Mouse (Mus musculus) megakaryocyte, embryonic 14.5 days (primary cell): ENCODE data around the gene Gm10134. TPM values are rescaled to one million over a fixed set of nuclear protein-coding genes. Genes with fewer than 3 reads are reported as not detected.
A peak's percentile ranks its signal among the peaks of the same experiment; 100 is the strongest.
"Not testable (repeated sequence)": the region's sequence is repeated elsewhere in the genome, so short reads cannot be mapped to it uniquely, and the experiment has no call there.

Experiments
- H3K27me3 ChIP-seq: replicated peaks from 2 replicates; pipeline ENCODE3; 2012; ENCODE audit warnings: inconsistent platforms
- H3K36me3 ChIP-seq: replicated peaks from 2 replicates; pipeline ENCODE3; 2012; ENCODE audit warnings: low read length, inconsistent platforms, mixed read lengths
- H3K4me1 ChIP-seq: 2 replicates; pipeline ENCODE4 v1.6.1; 2012; ENCODE audit warnings: inconsistent platforms
- H3K4me3 ChIP-seq: replicated peaks from 2 replicates; pipeline ENCODE3; 2012; ENCODE audit warnings: moderate library complexity, mild to moderate bottlenecking, inconsistent platforms
- H3K9me3 ChIP-seq: 2 replicates; pipeline ENCODE4 v1.6.1; 2012; ENCODE audit warnings: inconsistent platforms
- FLI1 ChIP-seq: IDR thresholded peaks from 2 replicates; pipeline ENCODE4 v1.6.1; 2012; ENCODE audit warnings: low read length, inconsistent platforms, mixed read lengths
- GATA1 ChIP-seq: IDR thresholded peaks from 3 replicates; pipeline ENCODE4 v1.6.1; 2012; ENCODE audit warnings: mixed read lengths, low read length, inconsistent platforms, borderline replicate concordance
- polyA plus RNA-seq: library from polyadenylated mRNA; stranded (reverse); fragments of >175 nt; gene quantifications from 2 replicates; pipeline ENCODE4 v1.2.3, GENCODE M21; 2012; ENCODE audit warnings: low replicate concordance; ENCODE audit not compliant: insufficient read depth

The Gm10134 gene
- polyA plus RNA-seq, 1 experiment = not detected

- H3K4me3 ChIP-seq = no peak overlapping the region
- H3K4me1 ChIP-seq = no peaks in the 10 kb centered on the region
- TF ChIP-seq FLI1 = no peak
- no peak for TF ChIP-seq GATA1
- H3K9me3 ChIP-seq = no peaks in the 10 kb centered on the region
- H3K27me3 ChIP-seq = peaks cover 59% of the 10 kb centered on the region
- no peaks in the 10 kb centered on the region for H3K36me3 ChIP-seq
These were observed 1.2 kb upstream of the Gm10134 start for GRCm38 (mm10) chr2:28504676-28505075.

- H3K36me3 ChIP-seq = no peaks in the 10 kb centered on the region
- H3K4me3 ChIP-seq = no peak overlapping the region
- H3K27me3 ChIP-seq = peaks cover 70% of the 10 kb centered on the region
- no peaks in the 10 kb centered on the region for H3K9me3 ChIP-seq
- no peaks in the 10 kb centered on the region for H3K4me1 ChIP-seq
- TF ChIP-seq GATA1 = no peak
- no peak for TF ChIP-seq FLI1
These were observed 396 bp downstream of the Gm10134 start for GRCm38 (mm10) chr2:28506291-28506690.

GRCm38 (mm10) chr2:28511600-28511999, 5.7 kb downstream of the Gm10134 start:
- H3K36me3 ChIP-seq, H3K4me3 ChIP-seq, H3K9me3 ChIP-seq: not testable (repeated sequence)
- peaks cover 75% of the 10 kb centered on the region for H3K27me3 ChIP-seq
- peaks cover 29% of the 10 kb centered on the region for H3K4me1 ChIP-seq

- Histone ChIP-seq H3K4me1 (peaks cover 42% of the 10 kb centered on the region), H3K4me3 (peak within 1 kb of the TSS; percentile 92), H3K27me3 (peaks cover 67% of the 10 kb centered on the region), H3K36me3 (no peaks in the 10 kb centered on the region), H3K9me3 (no peaks in the 10 kb centered on the region)
- TF ChIP-seq FLI1 (no peak), GATA1 (no peak)
These were observed 7.0 kb downstream of the Gm10134 start, which contains the start of gene Ralgds for GRCm38 (mm10) chr2:28512798-28513401. Ralgds (plus strand) TSS chr2:28513125.

- Histone ChIP-seq H3K4me3 (peak overlapping the region; percentile 92), H3K9me3 (no peaks in the 10 kb centered on the region), H3K4me1 (peaks cover 47% of the 10 kb centered on the region), H3K27me3 (peaks cover 68% of the 10 kb centered on the region), H3K36me3 (no peaks in the 10 kb centered on the region)
- TF ChIP-seq GATA1 = no peak
- no peak for TF ChIP-seq FLI1
These were observed 7.8 kb downstream of the Gm10134 start for GRCm38 (mm10) chr2:28513431-28514370.

- Histone ChIP-seq H3K4me3 (peak overlapping the region; percentile 92), H3K9me3 (no peaks in the 10 kb centered on the region), H3K4me1 (peaks cover 47% of the 10 kb centered on the region), H3K36me3 (no peaks in the 10 kb centered on the region), H3K27me3 (peaks cover 71% of the 10 kb centered on the region)
- no peak for TF ChIP-seq FLI1
- TF ChIP-seq GATA1 = no peak
These were observed 8.6 kb downstream of the Gm10134 start for GRCm38 (mm10) chr2:28514489-28514888.

- TF ChIP-seq GATA1 = no peak
- no peak for TF ChIP-seq FLI1
- Histone ChIP-seq H3K36me3 (no peaks in the 10 kb centered on the region), H3K27me3 (peaks cover 59% of the 10 kb centered on the region), H3K4me3 (peak overlapping the region; percentile 38), H3K4me1 (peaks cover 64% of the 10 kb centered on the region), H3K9me3 (no peaks in the 10 kb centered on the region)
These were observed 11.5 kb downstream of the Gm10134 start for GRCm38 (mm10) chr2:28517206-28517909.

GRCm38 (mm10) chr2:28518231-28518630, 12.3 kb downstream of the Gm10134 start:
- no peak overlapping the region for H3K4me3 ChIP-seq
- H3K36me3 ChIP-seq = no peaks in the 10 kb centered on the region
- H3K27me3 ChIP-seq = peaks cover 50% of the 10 kb centered on the region
- TF ChIP-seq GATA1 = no peak
- no peak for TF ChIP-seq FLI1
- H3K4me1 ChIP-seq = peaks cover 64% of the 10 kb centered on the region
- no peaks in the 10 kb centered on the region for H3K9me3 ChIP-seq

GRCm38 (mm10) chr2:28520581-28520980, 14.7 kb downstream of the Gm10134 start:
- Histone ChIP-seq H3K4me1 (peaks cover 72% of the 10 kb centered on the region), H3K9me3 (no peaks in the 10 kb centered on the region), H3K4me3 (no peak overlapping the region), H3K27me3 (peaks cover 33% of the 10 kb centered on the region), H3K36me3 (no peaks in the 10 kb centered on the region)
- no peak for TF ChIP-seq FLI1
- TF ChIP-seq GATA1 = no peak
